Mouse (Mus musculus) heart, embryonic 15.5 days (tissue): Measurements from ENCODE around the gene Acox2. TPM values are rescaled to one million over a fixed set of nuclear protein-coding genes. Genes with fewer than 3 reads are reported as not detected.

ENCODE experiments used
- ATAC-seq: fragments of 200-750 bp; cut with Nextera tagmentation; replicated peaks from 2 replicates; pipeline ENCODE4 v1.8.0; 2017; ENCODE audit warnings: low read depth, moderate TSS enrichment; ENCODE audit not compliant: insufficient number of reproducible peaks, insufficient read depth, low FRiP score
- H3K27ac ChIP-seq: fragments of 300-500 bp; sonication (generic); 2 replicates; pipeline ENCODE4 v1.5.1; 2015; ENCODE audit warnings: mild to moderate bottlenecking, inconsistent platforms
- H3K27me3 ChIP-seq: fragments of 300-500 bp; sonication (generic); 2 replicates; pipeline ENCODE4 v1.6.1; 2015; ENCODE audit warnings: inconsistent platforms
- H3K36me3 ChIP-seq: fragments of 300-500 bp; sonication (generic); 2 replicates; pipeline ENCODE4 v1.6.1; 2015; ENCODE audit warnings: mild to moderate bottlenecking, inconsistent platforms
- H3K4me1 ChIP-seq: fragments of 300-500 bp; sonication (generic); replicated peaks from 2 replicates; pipeline ENCODE4 v1.6.1; 2015; ENCODE audit warnings: inconsistent platforms
- H3K4me2 ChIP-seq: fragments of 300-500 bp; sonication (generic); 2 replicates; pipeline ENCODE4 v1.6.1; 2015; ENCODE audit warnings: inconsistent platforms, mild to moderate bottlenecking, moderate library complexity
- H3K4me3 ChIP-seq: fragments of 300-500 bp; sonication (generic); 2 replicates; pipeline ENCODE4 v1.5.1; 2015; ENCODE audit warnings: mild to moderate bottlenecking, inconsistent platforms
- H3K9ac ChIP-seq: fragments of 300-500 bp; sonication (generic); 2 replicates; pipeline ENCODE4 v1.6.1; 2015; ENCODE audit warnings: mild to moderate bottlenecking, inconsistent platforms
- H3K9me3 ChIP-seq: fragments of 300-500 bp; sonication (generic); replicated peaks from 2 replicates; pipeline ENCODE4 v1.6.1; 2016; ENCODE audit warnings: inconsistent platforms
- WGBS: fragments of 180-500 bp; shearing (Covaris S2); methylation state at CpG from one replicate; pipeline ENCODE4 v1.1.7; 2015; ENCODE audit warnings: mixed read lengths; 5-methylcytosine and 5-hydroxymethylcytosine counted together
- polyA plus RNA-seq: library from polyadenylated mRNA; unstranded; fragments of >200 nt; fragmentation: Nextera tagmentation; extraction: Ambion mirVana; gene quantifications from 2 replicates; pipeline ENCODE4 v1.2.1, GENCODE M21; 2015

Gene Acox2
- polyA plus RNA-seq, 1 experiment from 2014 or later = not detected

DNA sequence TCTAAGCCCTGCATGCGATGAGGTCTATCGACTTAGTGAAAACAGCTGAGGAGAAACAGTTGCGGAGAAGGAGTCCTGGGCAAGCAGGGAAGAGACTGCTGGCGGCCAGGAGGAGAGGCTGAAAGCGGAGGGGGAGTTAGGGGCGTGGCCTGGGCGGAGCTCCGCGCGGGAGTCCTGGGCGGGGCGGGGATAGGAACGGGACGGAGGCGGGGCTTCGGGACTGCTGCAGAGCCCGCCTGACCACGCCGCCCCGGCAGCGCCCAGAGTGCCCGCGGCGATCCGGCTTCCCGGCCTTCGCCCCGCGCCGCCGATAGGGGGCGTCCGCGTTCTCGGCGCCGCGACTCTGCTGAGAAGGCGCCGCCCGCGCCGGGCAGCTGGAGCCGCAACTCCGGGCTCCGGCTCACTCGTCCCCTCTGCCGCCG lies 45.3 kb downstream of the Acox2 start, which contains the start of gene Kctd6:
TSS of gene Kctd6 (plus strand) at position 338 of the 422 bp plus-strand sequence.
- under 1% methylated on average over 33 of the region's 49 CpGs for WGBS
- H3K36me3 ChIP-seq = no peaks in the 10 kb centered on the region
- peak within 1 kb of the TSS; percentile 61 for H3K4me3 ChIP-seq
- peak within 1 kb of the TSS; percentile 95 for H3K9ac ChIP-seq
- peak; percentile 98 for ATAC-seq
- peaks cover 23% of the 10 kb centered on the region for H3K4me1 ChIP-seq
- no peaks in the 10 kb centered on the region for H3K9me3 ChIP-seq
- peak within 1 kb of the TSS; percentile 92 for H3K27ac ChIP-seq
- H3K4me2 ChIP-seq = peak within 1 kb of the TSS; percentile 75
- H3K27me3 ChIP-seq = no peaks in the 10 kb centered on the region

DNA sequence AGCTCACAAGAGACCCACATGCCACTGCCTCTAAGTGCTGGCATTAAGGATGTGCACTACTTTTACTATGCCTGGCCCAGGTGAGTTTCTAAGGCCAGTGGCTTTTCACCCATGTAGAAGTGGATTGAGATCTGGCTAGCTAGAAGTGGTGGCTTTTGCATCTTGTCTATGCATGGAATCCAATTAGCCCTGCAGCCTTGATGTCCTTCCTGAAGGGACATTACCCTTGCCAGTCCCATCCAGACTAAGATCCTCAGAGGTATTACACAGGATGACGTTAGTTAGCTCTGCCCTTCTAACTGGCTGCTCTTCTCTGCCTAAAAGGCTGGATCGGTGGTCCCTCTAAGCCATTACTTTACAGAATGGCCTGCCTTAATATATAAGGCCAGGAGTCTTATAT lies 46.2 kb downstream of the Acox2 start:
- WGBS = 78% methylated on average over 2 of the region's 2 CpGs
- H3K4me2 ChIP-seq = no peak overlapping the region

GRCm38 (mm10) chr14:8209896-8210295 lies 49.3 kb downstream of the Acox2 start:
- Histone ChIP-seq H3K27ac (no peak overlapping the region), H3K4me3 (no peak overlapping the region), H3K9me3 (no peaks in the 10 kb centered on the region), H3K36me3 (no peaks in the 10 kb centered on the region), H3K9ac (no peak overlapping the region), H3K4me1 (peaks cover 16% of the 10 kb centered on the region), H3K27me3 (no peaks in the 10 kb centered on the region), H3K4me2 (no peak overlapping the region)
- ATAC-seq = no peak
- WGBS = 96% methylated on average over 2 of the region's 2 CpGs

More for the DNA sequence above, 46.2 kb downstream of the Acox2 start:
- H3K36me3 ChIP-seq = no peaks in the 10 kb centered on the region
- no peak for ATAC-seq
- no peak overlapping the region for H3K9ac ChIP-seq
- H3K4me3 ChIP-seq = no peak overlapping the region
- H3K27me3 ChIP-seq = no peaks in the 10 kb centered on the region
- no peaks in the 10 kb centered on the region for H3K9me3 ChIP-seq
- H3K4me1 ChIP-seq = peaks cover 23% of the 10 kb centered on the region
- H3K27ac ChIP-seq = no peak overlapping the region

DNA sequence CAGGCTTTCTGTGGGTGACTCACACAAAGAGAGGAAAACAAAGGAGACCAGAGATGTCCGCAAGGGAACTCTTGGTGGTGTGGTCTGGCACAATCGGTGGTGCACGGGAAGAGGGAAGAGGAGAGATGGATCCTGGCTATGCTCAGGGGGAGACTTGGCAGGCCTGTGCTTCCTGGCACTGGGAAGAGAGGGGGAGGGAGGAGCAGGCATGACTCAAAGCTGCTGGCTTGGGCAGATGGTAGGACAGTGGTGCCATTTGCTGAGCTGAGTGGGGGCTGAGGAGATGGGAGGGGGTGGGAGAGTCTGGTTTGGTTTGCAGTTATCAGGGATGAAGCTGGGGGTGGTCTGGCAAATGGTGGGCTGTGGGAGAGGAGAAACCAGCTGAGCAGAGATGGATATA lies 50.3 kb downstream of the Acox2 start:
- Histone ChIP-seq H3K4me2 (no peak overlapping the region), H3K4me3 (no peak overlapping the region), H3K36me3 (no peaks in the 10 kb centered on the region), H3K27me3 (no peaks in the 10 kb centered on the region), H3K9me3 (no peaks in the 10 kb centered on the region), H3K9ac (no peak overlapping the region), H3K27ac (no peak overlapping the region), H3K4me1 (peaks cover 13% of the 10 kb centered on the region)
- no peak for ATAC-seq
- 49% methylated on average over 3 of the region's 3 CpGs for WGBS

GRCm38 (mm10) chr14:8207543-8207942 lies 51.6 kb downstream of the Acox2 start:
- ATAC-seq = no peak
- no peaks in the 10 kb centered on the region for H3K9me3 ChIP-seq
- no peaks in the 10 kb centered on the region for H3K36me3 ChIP-seq
- no peak overlapping the region for H3K4me3 ChIP-seq
- H3K27ac ChIP-seq = no peak overlapping the region
- H3K9ac ChIP-seq = no peak overlapping the region
- no peak overlapping the region for H3K4me2 ChIP-seq
- 82% methylated on average over 5 of the region's 5 CpGs for WGBS
- H3K4me1 ChIP-seq = peaks cover 13% of the 10 kb centered on the region
- H3K27me3 ChIP-seq = no peaks in the 10 kb centered on the region

DNA sequence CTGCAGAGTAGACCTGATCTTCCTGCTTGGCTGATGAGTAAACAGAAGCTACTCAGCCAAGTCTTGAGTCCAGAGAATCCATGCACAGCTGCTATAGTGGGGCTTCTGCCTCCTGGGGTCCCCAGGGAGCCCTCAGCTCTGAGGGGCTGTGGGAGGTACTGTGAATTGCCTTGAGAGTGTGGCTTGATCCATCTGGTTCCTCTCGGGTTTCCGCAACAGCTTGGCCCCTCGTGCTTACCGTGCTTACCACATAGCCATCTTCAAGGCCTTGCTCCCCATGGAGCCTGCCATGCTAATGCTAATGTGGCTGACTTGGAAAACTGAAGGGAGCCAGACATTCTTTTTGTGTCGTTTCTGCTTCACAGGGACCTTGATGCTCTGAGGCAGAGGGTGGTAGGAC lies 52.0 kb downstream of the Acox2 start:
- 47% methylated on average over 5 of the region's 5 CpGs for WGBS
- H3K4me1 ChIP-seq = peaks cover 13% of the 10 kb centered on the region
- H3K27ac ChIP-seq = no peak overlapping the region
- no peaks in the 10 kb centered on the region for H3K9me3 ChIP-seq
- no peak overlapping the region for H3K9ac ChIP-seq
- no peaks in the 10 kb centered on the region for H3K36me3 ChIP-seq
- H3K27me3 ChIP-seq = no peaks in the 10 kb centered on the region
- H3K4me3 ChIP-seq = no peak overlapping the region
- no peak overlapping the region for H3K4me2 ChIP-seq
- ATAC-seq = no peak

GRCm38 (mm10) chr14:8206179-8206910 lies 52.8 kb downstream of the Acox2 start:
- Histone ChIP-seq H3K36me3 (no peaks in the 10 kb centered on the region), H3K4me1 (peaks cover 13% of the 10 kb centered on the region), H3K27me3 (no peaks in the 10 kb centered on the region), H3K9ac (no peak overlapping the region), H3K27ac (no peak overlapping the region), H3K9me3 (no peaks in the 10 kb centered on the region), H3K4me2 (no peak overlapping the region), H3K4me3 (no peak overlapping the region)
- WGBS = 44% methylated on average over 9 of the region's 9 CpGs
- no peak for ATAC-seq

- Histone ChIP-seq H3K4me2 (no peak overlapping the region), H3K4me3 (no peak overlapping the region), H3K27me3 (no peaks in the 10 kb centered on the region), H3K4me1 (peaks cover 14% of the 10 kb centered on the region), H3K36me3 (no peaks in the 10 kb centered on the region), H3K9me3 (no peaks in the 10 kb centered on the region), H3K9ac (no peak overlapping the region), H3K27ac (no peak overlapping the region)
- WGBS = 85% methylated on average over 3 of the region's 3 CpGs
- no peak for ATAC-seq
Measured at GRCm38 (mm10) chr14:8201715-8202114, 57.4 kb downstream of the Acox2 start.

- no peak for ATAC-seq
- no peak overlapping the region for H3K9ac ChIP-seq
- no peak overlapping the region for H3K4me3 ChIP-seq
- no peaks in the 10 kb centered on the region for H3K27me3 ChIP-seq
- 58% methylated on average over 5 of the region's 5 CpGs for WGBS
- no peaks in the 10 kb centered on the region for H3K9me3 ChIP-seq
- peak overlapping the region; percentile 32 for H3K4me2 ChIP-seq
- H3K36me3 ChIP-seq = no peaks in the 10 kb centered on the region
- H3K27ac ChIP-seq = peak overlapping the region; percentile 42; the same call in 1 of the 2 replicates
- peaks cover 9% of the 10 kb centered on the region; the same call in 1 of the 2 replicates for H3K4me1 ChIP-seq
Measured at GRCm38 (mm10) chr14:8200769-8201168, 58.4 kb downstream of the Acox2 start.

DNA sequence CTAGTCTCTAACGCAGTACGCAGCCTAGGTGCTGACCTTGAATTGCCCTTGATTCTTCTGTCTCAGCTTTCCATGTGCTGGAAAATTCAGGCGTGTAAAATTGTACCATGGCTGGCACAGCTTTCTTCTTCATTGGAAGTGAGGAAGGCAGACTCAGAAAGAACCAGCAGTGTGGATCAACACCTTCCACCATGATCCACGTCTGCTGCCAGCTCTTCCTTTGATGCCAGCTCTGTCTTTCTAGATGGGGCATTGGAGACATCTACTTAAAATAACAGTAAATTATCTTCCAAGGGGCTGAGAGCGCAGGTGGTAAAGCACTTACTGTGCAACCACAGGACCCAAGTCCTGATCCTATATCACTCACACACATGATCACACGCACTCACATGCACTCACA lies 66.4 kb downstream of the Acox2 start:
- no peak overlapping the region for H3K9ac ChIP-seq
- 82% methylated on average over 6 of the region's 6 CpGs for WGBS
- H3K27me3 ChIP-seq = no peaks in the 10 kb centered on the region
- H3K27ac ChIP-seq = no peak overlapping the region
- no peak overlapping the region for H3K4me3 ChIP-seq
- no peaks in the 10 kb centered on the region for H3K36me3 ChIP-seq
- no peak overlapping the region for H3K4me2 ChIP-seq
- no peak for ATAC-seq
- H3K4me1 ChIP-seq = no peaks in the 10 kb centered on the region
- no peaks in the 10 kb centered on the region for H3K9me3 ChIP-seq

DNA sequence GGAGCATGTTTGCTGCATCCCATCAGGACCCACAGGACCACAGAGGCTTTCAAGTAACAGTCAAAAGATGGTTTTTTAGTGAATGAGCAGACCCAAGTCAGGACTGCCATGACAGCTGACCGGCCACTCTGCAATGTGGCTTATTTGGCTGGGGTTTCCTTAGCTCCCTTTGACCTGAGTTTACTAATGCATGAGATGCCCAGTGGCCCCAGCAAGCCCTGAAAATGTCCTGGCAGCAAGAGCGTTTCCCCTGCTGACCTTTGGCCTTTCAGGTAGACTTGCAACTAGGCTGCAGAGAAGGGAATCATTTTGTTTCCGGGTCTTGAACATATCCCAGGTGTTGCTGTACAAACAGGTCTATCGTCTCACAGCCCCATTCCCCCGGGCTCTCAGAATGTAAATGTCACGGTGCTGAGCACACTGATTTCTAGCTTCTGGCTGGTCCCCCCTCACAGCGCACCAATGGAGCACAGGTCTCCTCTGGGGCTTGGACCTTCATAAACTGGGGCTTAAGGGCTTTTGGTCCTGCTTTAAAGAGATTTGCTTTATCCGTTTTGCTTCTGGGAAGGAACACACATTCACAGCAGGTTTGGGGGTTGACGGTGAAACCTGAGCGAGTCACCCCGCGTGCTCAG lies 67.7 kb downstream of the Acox2 start:
- Histone ChIP-seq H3K4me1 (no peaks in the 10 kb centered on the region), H3K36me3 (no peaks in the 10 kb centered on the region), H3K4me3 (no peak overlapping the region), H3K9me3 (no peaks in the 10 kb centered on the region), H3K27me3 (no peaks in the 10 kb centered on the region), H3K27ac (no peak overlapping the region), H3K4me2 (no peak overlapping the region), H3K9ac (no peak overlapping the region)
- WGBS = 71% methylated on average over 12 of the region's 12 CpGs
- no peak for ATAC-seq

- no peak overlapping the region for H3K4me2 ChIP-seq
- H3K9ac ChIP-seq = no peak overlapping the region
- H3K4me3 ChIP-seq = no peak overlapping the region
- H3K36me3 ChIP-seq = no peaks in the 10 kb centered on the region
- no peak for ATAC-seq
- no peaks in the 10 kb centered on the region for H3K27me3 ChIP-seq
- H3K9me3 ChIP-seq = no peaks in the 10 kb centered on the region
- H3K27ac ChIP-seq = no peak overlapping the region
- no peaks in the 10 kb centered on the region for H3K4me1 ChIP-seq
- 90% methylated on average over 3 of the region's 3 CpGs for WGBS
Measured at GRCm38 (mm10) chr14:8190556-8190955, 68.6 kb downstream of the Acox2 start.
